Mouse (Mus musculus): ENCODE results near the gene Arhgap24.
A peak's percentile ranks its signal among the peaks of the same experiment; 100 is the strongest.
"Not testable (repeated sequence)": the region's sequence is repeated elsewhere in the genome, so short reads cannot be mapped to it uniquely, and the experiment has no call there.

Arhgap24 gene

DNA sequence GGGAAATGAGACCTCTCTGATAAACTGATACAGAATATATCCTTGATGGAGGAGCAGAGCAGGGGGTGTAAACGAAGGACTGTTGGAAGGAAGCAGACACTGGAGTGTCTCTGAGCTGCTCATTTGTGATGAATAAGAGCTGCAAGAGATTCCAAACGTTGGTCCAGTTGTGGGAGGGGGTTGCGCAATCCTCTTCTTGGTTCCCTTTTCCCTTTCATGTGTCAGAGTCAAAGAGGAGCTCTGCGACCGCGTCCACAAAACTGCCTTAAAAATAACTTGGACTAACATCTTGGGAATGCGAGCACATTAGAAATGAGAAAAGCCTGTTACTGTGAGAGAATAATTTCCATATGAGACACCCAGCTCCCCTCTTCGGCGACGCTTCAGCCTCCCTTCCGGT, 312.3 kb downstream of the Arhgap24 start:
- no peak for DNase-seq (ENCODE audit: low read depth, low spot score)

DNA sequence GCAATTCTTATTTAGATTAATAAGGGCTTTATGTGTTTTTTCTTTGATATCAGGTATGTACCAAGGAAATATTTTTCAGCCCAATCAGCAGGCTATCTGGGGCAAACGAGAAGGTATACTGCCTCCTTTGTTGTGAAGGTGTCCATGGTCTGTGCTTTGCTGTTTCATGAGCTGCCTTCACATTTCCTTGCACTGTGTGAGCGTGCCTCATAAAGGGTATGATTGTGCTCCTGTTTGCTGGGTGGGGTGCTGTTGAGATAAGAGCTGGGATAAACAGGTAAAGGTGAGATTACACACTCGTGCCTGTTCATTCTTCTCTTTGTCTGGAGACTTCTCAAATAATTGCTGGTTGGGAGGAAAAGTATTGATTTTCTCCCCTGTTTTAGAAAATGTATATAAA, 320.3 kb downstream of the Arhgap24 start:
- no peak for DNase-seq (ENCODE audit: low read depth, low spot score)

DNA sequence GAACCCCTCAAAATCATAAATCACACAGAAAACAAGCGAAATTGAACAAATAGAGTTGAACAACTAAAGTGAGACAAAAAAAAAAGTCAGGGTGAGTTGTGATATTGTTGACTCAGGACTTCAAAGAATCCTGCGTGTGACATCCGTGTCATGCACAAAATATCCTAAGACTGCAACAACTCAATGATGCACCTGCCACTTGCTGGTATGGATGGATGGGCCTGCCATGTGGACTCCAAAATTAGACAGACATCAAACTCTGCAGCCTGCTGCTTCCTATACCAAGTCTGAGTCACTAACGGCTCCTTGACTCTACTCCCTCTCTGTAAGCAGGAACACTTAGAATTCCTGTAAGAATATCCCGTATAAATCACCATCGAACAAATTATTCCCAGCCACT, 321.6 kb downstream of the Arhgap24 start:
- DNase-seq (ENCODE audit: low read depth, low spot score), result no peak

DNA sequence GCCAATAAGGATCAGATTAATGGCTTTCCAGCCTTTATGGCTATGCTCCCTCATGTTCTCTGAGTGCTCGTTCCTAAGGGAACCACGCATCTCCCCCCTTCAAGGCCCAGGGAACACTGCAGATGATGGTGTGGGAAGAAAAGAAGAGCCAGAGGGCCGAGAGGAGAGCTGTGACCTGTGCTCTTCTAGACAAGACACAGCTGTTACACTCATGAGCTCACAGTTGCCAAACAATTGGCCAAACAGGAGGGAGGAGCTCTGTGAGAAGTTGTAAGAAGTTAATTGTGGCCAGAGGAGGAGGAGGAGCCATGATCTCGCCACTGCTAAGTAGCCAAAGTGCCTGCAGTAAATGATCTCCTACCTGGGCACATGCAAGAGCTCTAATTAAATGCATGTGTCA, 322.5 kb downstream of the Arhgap24 start:
- DNase-seq (ENCODE audit: low read depth, low spot score), result no peak

DNA sequence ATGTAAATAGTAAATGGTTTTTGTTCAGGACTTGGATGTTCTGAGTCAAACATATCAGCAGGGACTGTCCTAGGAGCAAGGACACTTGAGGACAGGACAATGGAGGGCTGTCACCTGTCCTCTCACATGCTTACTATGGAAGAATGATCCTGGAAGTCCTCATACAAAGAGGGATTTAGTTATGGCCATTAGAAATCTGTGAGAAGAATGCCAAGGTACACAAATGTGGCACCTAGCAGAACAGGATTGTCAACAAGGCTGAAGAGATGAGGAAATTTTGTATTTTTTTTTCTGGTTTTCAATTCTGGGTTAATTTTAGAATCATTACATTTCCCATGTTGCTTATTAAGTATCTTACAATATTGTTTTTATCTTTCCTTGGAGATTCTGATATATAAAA, 326.3 kb downstream of the Arhgap24 start:
- DNase-seq (ENCODE audit: low read depth, low spot score), result no peak

DNA sequence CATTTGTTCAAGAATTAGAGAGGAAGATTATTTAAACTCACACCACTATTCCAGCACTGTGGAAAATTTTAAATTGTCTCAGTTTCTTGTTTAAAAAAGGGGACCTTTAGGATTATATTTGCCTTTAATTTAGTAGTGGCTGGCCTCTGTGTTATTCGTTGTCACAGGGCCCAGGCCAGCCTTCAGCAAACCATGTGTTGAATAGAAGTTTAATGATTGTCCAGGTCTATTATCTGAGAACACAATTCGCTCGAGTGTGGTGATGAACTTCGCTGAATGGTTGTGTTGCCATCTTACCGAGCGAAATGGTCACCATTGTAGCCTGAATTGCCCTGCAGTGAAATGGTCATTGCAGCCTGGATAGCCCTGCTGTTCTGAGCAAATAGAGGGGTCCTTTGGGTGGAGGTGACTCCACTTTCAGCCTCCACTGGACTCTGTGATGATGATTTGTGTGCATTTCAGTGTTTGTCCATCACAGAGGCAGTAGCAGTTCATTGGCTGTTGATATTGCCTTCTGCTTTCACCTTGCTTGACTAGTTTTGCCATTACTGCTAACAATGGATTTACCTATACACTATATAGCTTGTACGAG, 329.3 kb downstream of the Arhgap24 start:
- DNase-seq (ENCODE audit: low read depth, low spot score), result no peak

DNA sequence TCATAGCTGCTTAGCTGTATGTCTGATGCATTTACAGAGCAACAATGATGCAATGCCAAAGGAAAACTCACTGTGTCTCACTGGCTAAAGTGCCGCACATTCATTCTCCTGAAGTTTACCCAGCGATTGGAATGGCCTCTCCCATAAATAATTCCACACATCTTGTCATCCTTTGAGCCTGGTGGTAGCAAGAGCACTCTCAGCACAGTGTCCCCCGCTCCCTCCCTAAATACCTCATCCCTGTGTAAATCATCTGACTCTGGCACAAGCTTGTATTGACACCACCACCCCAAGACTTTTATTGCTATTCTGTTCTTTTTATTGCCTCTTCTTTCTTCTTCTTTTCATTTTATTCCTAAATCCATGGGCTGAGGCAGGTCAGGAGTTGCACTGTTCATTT, 332.1 kb downstream of the Arhgap24 start:
- no peak for DNase-seq (ENCODE audit: low read depth, low spot score)

DNA sequence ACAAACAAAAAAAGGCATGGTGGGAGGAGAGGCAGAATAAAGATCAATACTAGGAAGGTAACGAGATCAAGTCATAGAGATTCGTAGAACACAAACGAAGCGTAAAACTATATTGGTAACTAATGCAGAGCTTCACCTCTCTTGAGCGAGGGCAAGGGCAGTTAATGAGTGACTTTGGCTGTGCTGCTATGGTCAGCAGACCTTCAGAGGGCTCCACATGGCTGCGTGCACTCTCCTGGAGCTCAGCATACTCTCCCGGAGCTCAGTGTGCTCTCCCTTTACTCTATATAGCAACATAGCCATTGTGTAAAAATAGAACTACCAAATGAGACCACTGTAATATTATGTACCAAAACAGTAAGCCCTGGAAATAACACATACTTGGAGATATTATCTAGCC, 336.4 kb downstream of the Arhgap24 start:
- no peak for DNase-seq (ENCODE audit: low read depth, low spot score)

DNA sequence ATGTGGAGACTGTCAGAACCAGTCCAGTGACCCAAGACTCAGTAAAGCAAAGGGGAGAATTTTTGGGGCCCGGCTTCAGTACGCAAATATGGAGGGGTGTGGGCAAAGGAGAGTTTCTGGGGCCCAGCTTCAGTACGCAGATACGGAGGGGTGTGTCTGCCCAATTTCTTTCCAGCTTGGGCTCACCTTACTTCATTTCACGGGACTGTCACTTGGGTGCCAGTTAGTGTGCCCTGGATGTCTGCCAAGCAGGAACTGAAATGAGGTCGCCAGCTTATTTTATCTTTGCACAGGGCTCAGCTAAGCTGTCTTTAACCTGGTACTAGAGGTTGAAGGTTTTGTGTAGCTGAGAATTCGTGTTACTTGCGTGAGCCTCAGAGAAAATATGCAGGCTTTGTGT, 344.3 kb downstream of the Arhgap24 start:
- no peak for DNase-seq (ENCODE audit: low read depth, low spot score)

DNA sequence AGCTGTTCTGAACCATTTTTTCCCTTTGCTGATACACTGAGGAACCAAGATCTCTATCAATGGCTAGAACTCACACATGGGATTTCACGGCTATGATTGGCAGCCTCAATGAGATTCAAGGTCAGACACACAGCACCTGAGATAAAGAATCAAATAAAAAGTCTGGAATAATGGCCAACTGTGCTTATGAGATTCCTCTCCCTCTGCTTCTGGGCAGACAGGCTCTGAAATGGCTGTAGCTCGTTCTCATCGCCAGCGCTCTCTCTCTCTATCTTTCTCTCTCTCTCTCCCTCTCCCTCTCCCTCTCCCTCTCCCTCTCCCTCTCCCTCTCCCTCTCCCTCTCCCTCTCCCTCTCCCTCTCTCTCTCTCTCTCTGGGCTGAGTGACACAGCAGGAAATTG, 357.9 kb downstream of the Arhgap24 start:
- no peak for DNase-seq (ENCODE audit: low read depth, low spot score)

DNA sequence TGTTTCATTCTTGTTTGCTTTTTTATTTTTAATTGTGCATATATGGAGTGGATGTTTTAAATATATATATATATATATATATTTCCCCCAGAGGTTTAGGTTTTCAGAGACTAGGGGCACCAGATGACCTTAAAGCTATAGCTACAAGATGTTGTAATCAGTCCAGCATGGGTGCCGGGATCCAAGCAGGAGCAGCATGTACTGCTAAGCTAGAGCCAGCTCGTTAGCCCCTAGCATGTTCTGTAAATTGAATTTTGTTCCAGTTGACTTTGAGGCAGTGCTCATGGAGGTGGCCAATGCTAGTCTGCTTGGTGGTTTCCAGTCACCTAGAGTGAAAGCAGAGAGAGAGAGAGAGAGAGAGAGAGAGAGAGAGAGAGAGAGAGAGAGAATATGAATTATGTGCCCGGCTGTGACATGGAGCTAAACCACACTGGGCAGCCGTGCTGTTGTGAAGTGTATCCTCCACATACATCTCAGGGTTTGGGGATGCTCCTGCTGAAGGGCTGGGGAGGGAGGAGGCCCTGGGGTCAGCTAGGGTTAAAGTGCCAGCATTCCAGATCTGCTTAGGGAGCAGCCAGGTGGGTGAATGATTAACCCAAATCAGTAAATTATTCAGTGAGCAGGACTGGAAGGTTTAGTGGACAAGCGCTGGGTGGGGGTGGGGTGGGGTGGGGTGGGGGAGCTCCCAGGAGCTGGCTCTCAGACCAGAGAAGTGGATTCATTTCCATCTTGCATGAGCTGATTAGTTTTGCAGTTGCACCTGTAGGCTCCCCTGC, 362.9 kb downstream of the Arhgap24 start:
- DNase-seq (ENCODE audit: low read depth, low spot score), result no peak

DNA sequence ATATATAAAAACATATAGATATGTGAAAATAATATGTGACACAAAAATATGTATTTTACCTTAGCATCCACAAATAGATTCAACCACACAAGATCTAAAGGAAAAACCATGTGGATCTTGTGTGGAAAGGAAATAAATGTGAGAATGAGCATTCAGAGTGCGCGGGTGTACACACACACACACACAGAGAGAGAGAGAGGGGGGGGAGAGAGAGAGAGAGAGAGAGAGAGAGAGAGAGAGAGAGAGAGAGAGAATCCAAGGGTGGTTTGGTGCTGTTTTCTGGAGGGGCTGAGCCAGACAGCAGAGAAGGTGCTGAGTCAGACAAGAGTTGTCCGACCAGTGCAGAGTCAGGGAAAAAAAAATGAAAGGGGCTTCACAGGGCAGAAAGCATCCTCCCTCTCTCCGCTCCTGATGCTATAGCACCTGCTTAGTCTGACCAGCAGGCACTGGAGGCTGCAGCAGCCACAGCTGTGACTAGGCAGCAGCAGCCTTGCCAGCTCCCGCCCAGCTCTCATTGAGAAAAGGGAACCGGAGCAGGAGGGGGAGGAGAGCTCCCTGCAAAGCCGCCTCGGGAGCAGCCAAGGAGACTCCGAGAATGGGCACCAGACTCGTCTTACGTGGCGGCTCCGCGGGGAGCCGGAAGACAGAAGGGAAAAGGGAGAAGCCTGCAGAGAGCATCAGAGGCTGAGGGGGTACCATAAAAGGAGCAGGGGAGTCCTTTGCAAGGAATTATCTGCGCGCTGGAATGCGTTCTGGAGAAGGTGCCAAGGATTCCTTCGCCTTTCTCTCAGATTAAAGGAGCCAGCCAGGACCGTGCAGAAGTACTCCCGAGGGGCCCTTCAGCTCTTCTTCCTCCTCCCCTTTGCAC, 363.8 kb downstream of the Arhgap24 start:
- DNase-seq (ENCODE audit: low read depth, low spot score), result peak; percentile 54

DNA sequence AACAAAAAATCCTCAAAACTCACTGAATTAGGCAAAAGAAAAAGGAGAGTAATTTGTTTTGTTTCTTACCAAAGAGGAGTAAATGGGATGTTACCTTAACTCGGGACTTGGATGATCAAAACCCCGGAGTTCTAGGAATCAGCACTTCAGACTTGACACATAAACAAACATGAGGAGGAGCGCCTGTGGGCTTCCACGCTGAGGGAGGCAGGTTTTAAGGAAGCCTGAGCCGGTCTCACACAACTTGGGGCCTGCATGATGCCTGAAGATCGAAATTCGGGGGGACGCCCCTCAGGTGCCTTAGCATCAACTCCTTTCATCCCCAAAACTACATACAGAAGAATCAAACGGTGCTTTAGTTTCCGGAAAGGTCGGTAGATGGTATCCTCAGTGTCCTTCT, 364.6 kb downstream of the Arhgap24 start:
- DNase-seq (ENCODE audit: low read depth, low spot score), result no peak

DNA sequence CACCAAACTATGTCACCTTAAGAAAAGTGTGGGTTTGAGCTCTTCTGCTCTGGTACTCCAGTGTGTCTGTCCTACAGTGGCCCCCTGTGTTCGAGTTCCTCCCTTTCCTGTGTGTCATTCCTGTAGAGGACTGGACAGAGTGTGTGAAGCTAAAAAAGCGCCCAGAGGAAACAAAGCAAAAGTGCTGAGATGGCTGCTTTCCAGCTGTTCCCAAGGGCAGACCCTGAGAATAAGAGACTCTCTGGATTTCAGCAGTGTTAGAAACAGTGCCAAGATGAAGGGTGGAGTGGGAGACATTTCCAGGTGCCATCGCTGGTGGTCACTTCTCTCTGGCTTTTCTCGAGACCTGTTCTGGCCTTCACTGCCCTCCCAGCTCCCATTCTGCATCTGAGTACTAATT, 366.7 kb downstream of the Arhgap24 start:
- DNase-seq (ENCODE audit: low read depth, low spot score), result no peak

DNA sequence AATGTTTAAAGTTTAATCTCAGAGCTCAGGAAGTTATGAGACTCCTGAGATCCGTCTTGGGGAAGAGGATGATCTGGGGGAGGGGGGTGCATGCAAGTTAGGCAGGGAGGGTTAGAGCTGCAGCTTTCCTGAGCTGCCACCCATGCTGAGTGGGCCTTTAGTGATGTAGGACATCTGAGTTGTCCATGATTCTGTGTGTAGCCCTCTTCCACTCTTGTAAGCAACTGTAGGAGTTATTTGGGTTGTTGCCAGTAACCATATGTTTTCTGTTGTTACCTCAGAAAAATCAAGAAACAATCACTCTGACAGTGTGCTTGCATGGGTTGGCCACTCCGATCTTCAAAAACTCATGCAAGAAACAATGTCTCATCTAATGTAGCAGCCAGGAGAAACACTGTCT, 370.6 kb downstream of the Arhgap24 start:
- no peak for DNase-seq (ENCODE audit: low read depth, low spot score)

DNA sequence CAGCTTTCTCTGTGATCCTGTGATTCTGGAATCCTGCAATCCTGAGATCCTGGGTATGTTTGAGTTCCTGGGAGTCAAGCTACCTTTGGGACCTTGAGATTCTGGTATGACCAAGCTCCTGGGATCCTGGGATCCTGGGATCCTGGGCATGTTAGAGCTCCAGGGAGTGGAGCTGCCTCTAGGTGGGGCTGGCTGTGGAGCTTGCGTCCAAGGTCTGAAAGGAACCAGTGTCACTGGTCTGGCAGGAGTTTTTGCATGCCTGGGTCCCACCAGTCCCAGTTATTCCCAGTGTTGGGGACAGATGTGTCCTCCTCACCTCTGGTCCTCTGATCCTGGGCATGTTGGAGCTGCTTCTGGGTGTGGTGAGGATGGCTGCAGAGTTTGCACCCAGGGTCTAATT, 372.6 kb downstream of the Arhgap24 start:
- no peak for DNase-seq (ENCODE audit: low read depth, low spot score)

DNA sequence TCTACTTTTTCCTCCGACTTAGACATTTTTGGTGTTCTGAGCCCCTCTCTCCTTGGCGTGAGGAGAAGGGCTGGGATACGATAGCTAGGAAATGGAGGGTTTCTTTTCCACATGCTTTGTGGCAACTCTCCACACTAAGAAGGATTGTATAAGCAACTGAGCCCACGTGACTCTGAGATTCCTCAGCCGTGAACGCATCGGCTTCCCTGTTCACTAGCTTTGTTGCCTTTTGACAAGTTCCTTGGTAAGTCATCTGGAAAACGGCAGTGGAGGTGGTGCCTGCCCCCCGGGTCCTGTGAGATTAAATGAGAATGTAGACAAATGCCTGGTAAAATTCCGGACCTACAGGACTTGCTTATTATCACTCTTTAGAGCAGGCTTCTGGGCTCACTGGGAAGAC, 374.6 kb downstream of the Arhgap24 start:
- no peak for DNase-seq (ENCODE audit: low read depth, low spot score)

DNA sequence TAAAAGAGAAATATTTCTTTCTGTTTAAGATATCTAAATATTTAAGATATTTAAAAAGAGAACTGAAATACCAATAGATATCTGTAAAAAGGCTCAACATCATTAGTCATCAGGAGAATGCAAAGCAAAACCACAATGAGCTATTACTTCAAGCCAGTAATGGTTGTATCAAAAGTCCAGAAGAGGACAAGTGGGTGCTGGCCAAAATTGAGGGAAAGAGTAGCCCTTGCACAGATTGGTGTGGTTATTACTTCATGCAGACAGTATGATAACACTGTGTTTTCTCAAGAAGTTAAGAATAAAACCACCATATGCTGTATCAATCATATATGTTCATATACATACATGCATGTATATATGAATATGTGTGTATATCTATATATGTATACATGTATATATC, 376.9 kb downstream of the Arhgap24 start:
- no peak for DNase-seq (ENCODE audit: low read depth, low spot score)

DNA sequence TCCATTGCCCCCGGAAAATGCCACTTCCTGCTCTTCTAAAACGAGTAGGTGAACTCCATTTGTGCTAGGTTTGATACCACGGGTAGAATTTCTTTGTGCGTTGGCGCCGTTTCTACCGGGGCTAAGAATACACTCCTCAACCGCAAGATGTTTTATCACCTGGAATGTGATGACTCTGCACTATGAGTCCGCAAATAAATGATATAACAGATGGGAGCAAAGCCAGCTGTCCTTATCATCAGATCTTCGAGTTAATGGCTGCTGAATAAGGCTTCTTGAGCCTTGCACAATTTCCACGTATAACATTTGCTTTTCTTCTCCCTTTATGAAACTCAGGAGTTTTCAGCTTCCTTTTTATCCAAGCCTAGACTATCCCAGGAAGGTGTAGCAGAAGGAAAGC, 378.6 kb downstream of the Arhgap24 start:
- DNase-seq (ENCODE audit: low read depth, low spot score), result no peak

DNA sequence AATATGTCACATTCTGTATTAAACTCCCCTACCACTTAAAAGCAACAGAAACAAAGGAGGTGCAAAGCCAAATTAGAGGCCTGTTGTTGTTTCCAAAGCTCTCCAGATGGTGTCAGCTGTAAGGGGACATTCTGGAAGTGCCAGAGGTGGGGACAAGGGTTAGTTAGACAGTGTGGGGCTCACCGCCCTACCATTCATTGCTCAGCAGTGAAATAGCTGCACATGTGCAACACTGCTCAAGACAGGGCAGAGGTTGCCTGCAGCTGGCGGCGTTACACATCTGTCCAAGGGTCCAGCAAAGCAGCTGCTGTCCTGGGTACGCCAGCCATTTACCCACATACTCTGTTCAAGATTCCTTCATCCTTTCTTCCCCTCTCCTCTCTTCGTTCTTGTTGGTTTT, 387.0 kb downstream of the Arhgap24 start:
- no peak for DNase-seq (ENCODE audit: low read depth, low spot score)

DNA sequence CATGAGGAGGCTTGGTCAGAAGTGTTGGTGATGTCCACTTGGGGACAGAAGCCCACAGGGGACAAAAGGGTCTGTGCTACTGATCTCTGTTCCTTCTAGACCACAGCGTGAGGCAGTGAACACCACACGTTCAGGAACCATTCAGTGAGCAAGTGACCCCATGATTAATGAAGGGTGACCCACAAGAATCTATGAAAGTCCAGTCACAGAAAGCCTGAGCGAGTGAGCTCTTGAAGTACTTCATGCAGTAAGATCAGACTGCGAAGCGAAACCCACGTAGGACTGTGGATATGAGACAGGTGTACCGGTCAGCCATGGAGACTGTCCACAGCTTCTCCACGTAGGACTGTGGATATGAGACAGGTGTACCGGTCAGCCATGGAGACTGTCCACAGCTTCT, 391.8 kb downstream of the Arhgap24 start:
- not testable (repeated sequence) for DNase-seq (ENCODE audit: low read depth, low spot score)

DNA sequence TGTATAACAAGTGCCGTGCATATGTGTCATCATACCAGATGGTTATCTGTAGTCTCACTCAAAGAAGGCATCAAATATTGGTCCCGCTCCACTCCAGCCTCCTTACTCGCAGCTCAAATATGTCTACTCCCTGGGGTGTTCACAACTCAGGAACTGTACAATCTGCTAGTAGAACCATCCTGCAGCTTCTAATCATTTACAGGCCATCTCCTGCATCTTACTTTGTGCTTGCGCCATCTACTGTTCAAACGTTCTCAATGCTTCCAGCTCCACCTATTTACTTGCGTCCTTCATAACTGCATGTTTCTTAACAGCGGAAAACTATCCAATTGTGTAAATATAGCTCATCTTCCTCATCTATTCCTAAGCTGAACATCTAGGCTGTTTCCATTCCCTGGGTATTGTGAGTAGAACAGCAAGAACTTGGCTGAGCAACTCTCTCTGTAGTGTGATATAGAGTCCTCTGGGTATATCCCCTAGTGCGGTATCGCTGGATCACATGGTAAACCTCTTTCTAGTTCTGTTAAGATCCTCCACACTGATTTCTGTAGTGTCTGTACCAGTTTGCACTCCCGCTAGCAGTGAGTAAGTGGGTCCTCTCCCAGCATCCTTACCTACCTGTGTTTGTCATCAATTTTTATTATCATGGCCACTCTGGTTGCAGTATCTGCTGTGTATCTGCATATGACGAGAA, 393.6 kb downstream of the Arhgap24 start:
- peak; percentile 65 for DNase-seq (ENCODE audit: low read depth, low spot score)
